Mouse (Mus musculus) limb, embryonic 10.5 days (tissue): Measurements from ENCODE around the gene Gm5414. TPM values are rescaled to one million over a fixed set of nuclear protein-coding genes. Genes with fewer than 3 reads are reported as not detected.

ENCODE experiments used
- DNase-seq: peaks from one replicate; pipeline ENCODE4 v3.0.0-alpha.2; 2017; ENCODE audit warnings: low spot score
- H3K27ac ChIP-seq: fragments of 300-500 bp; sonication (generic); 2 replicates; pipeline ENCODE4 v1.5.1; 2016; ENCODE audit warnings: mild to moderate bottlenecking
- H3K27me3 ChIP-seq: fragments of 300-500 bp; sonication (generic); 2 replicates; pipeline ENCODE4 v1.6.1; 2016; ENCODE audit warnings: low read depth, mild to moderate bottlenecking; ENCODE audit not compliant: poor library complexity, severe bottlenecking
- H3K36me3 ChIP-seq: fragments of 300-500 bp; sonication (generic); 2 replicates; pipeline ENCODE4 v1.6.1; 2016; ENCODE audit warnings: mild to moderate bottlenecking, moderate library complexity
- H3K4me1 ChIP-seq: fragments of 300-500 bp; sonication (generic); 2 replicates; pipeline ENCODE4 v1.6.1; 2016
- H3K4me3 ChIP-seq: fragments of 300-500 bp; sonication (generic); 2 replicates; pipeline ENCODE4 v1.5.1; 2016; ENCODE audit warnings: mild to moderate bottlenecking, moderate library complexity
- H3K9me3 ChIP-seq: fragments of 300-500 bp; sonication (generic); replicated peaks from 2 replicates; pipeline ENCODE4 v1.6.1; 2016; ENCODE audit warnings: mild to moderate bottlenecking
- whole genome bisulfite sequencing: fragments of 180-500 bp; shearing (Covaris S2); methylation state at CpG from one replicate; pipeline ENCODE4 v1.1.7; 2016; 5-methylcytosine and 5-hydroxymethylcytosine counted together
- microRNA-seq: library from miRNA; unstranded; fragments of <30 nt; microRNA quantifications from one replicate; pipeline ENCODE4, GENCODE M21; 2017
- polyA plus RNA-seq: library from polyadenylated mRNA; unstranded; fragments of >200 nt; fragmentation: Nextera tagmentation; extraction: Ambion mirVana; gene quantifications from 2 replicates; pipeline ENCODE4 v1.2.1, GENCODE M21; 2016

Gene Gm5414
- not detected in 2 replicates for polyA plus RNA-seq

GRCm38 (mm10) chr15:101627884-101628283, at the start of gene Gm5414:
Gene Gm5414 (minus strand): TSS chr15:101628188.
- DNase-seq: no peak
- WGBS: 81% methylated on average over 2 of the region's 2 CpGs
- no peaks in the 10 kb centered on the region for H3K9me3 ChIP-seq
- H3K4me1 ChIP-seq: no peaks in the 10 kb centered on the region
- H3K27ac ChIP-seq: no peak within 1 kb of the TSS
- H3K4me3 ChIP-seq: no peak within 1 kb of the TSS
- H3K36me3 ChIP-seq: no peaks in the 10 kb centered on the region
- H3K27me3 ChIP-seq: no peaks in the 10 kb centered on the region

- Histone ChIP-seq H3K9me3 (no peaks in the 10 kb centered on the region), H3K4me1 (no peaks in the 10 kb centered on the region), H3K27me3 (no peaks in the 10 kb centered on the region), H3K36me3 (no peaks in the 10 kb centered on the region), H3K4me3 (no peak overlapping the region), H3K27ac (no peak overlapping the region)
- WGBS: 89% methylated on average over 1 of the region's 1 CpGs
- DNase-seq: no peak
Observed at GRCm38 (mm10) chr15:101675978-101676377, 48.0 kb upstream of the Gm5414 start.

- no peak overlapping the region for H3K27ac ChIP-seq
- WGBS: 89% methylated on average over 5 of the region's 5 CpGs
- no peak for DNase-seq
- no peaks in the 10 kb centered on the region for H3K4me1 ChIP-seq
- no peaks in the 10 kb centered on the region for H3K9me3 ChIP-seq
- H3K27me3 ChIP-seq: no peaks in the 10 kb centered on the region
- H3K4me3 ChIP-seq: no peak overlapping the region
- H3K36me3 ChIP-seq: no peaks in the 10 kb centered on the region
Observed at GRCm38 (mm10) chr15:101652736-101653265, 24.8 kb upstream of the Gm5414 start.

- Histone ChIP-seq H3K27ac (no peak within 1 kb of the TSS), H3K27me3 (no peaks in the 10 kb centered on the region), H3K9me3 (no peaks in the 10 kb centered on the region), H3K4me3 (no peak within 1 kb of the TSS), H3K4me1 (no peaks in the 10 kb centered on the region), H3K36me3 (no peaks in the 10 kb centered on the region)
- 83% methylated on average over 3 of the region's 3 CpGs for WGBS
- DNase-seq: no peak
Observed at GRCm38 (mm10) chr15:101647280-101647679, 19.3 kb upstream of the Gm5414 start, which contains the start of gene Gm5478. Gene Gm5478 (minus strand): TSS chr15:101647380.

GRCm38 (mm10) chr15:101599123-101599522, 28.9 kb downstream of the Gm5414 start:
- no peaks in the 10 kb centered on the region for H3K4me1 ChIP-seq
- WGBS: 83% methylated on average over 6 of the region's 6 CpGs

GRCm38 (mm10) chr15:101588216-101588615, 39.8 kb downstream of the Gm5414 start:
- Histone ChIP-seq H3K4me1 (no peaks in the 10 kb centered on the region), H3K4me3 (no peak overlapping the region), H3K27ac (no peak overlapping the region), H3K27me3 (no peaks in the 10 kb centered on the region), H3K9me3 (no peaks in the 10 kb centered on the region), H3K36me3 (no peaks in the 10 kb centered on the region)
- DNase-seq: no peak
- WGBS: 79% methylated on average over 10 of the region's 10 CpGs

More at GRCm38 (mm10) chr15:101599123-101599522, 28.9 kb downstream of the Gm5414 start:
- no peak overlapping the region for H3K27ac ChIP-seq
- H3K9me3 ChIP-seq: no peaks in the 10 kb centered on the region
- no peak overlapping the region for H3K4me3 ChIP-seq
- H3K36me3 ChIP-seq: no peaks in the 10 kb centered on the region
- H3K27me3 ChIP-seq: no peaks in the 10 kb centered on the region
- no peak for DNase-seq

- 54% methylated on average over 2 of the region's 2 CpGs for WGBS
- Histone ChIP-seq H3K9me3 (no peaks in the 10 kb centered on the region), H3K4me3 (no peak overlapping the region), H3K27me3 (no peaks in the 10 kb centered on the region), H3K36me3 (no peaks in the 10 kb centered on the region), H3K4me1 (no peaks in the 10 kb centered on the region), H3K27ac (no peak overlapping the region)
- no peak for DNase-seq
Observed at GRCm38 (mm10) chr15:101584456-101584855, 43.5 kb downstream of the Gm5414 start.

GRCm38 (mm10) chr15:101583211-101583965, 44.6 kb downstream of the Gm5414 start:
- DNase-seq: no peak
- Histone ChIP-seq H3K4me1 (no peaks in the 10 kb centered on the region), H3K27ac (no peak overlapping the region), H3K4me3 (no peak overlapping the region), H3K27me3 (no peaks in the 10 kb centered on the region), H3K36me3 (no peaks in the 10 kb centered on the region), H3K9me3 (no peaks in the 10 kb centered on the region)
- 79% methylated on average over 8 of the region's 8 CpGs for WGBS

- Histone ChIP-seq H3K27ac (no peak overlapping the region), H3K9me3 (no peaks in the 10 kb centered on the region), H3K36me3 (no peaks in the 10 kb centered on the region), H3K27me3 (no peaks in the 10 kb centered on the region), H3K4me3 (no peak overlapping the region), H3K4me1 (no peaks in the 10 kb centered on the region)
- DNase-seq: no peak
- 87% methylated on average over 3 of the region's 3 CpGs for WGBS
Observed at GRCm38 (mm10) chr15:101581701-101582100, 46.3 kb downstream of the Gm5414 start.

- Histone ChIP-seq H3K27ac (no peak overlapping the region), H3K4me3 (no peak overlapping the region), H3K27me3 (0 out of 2 replicates have a peak, but pooled peaks cover 3% of the 10 kb centered on the region), H3K9me3 (no peaks in the 10 kb centered on the region), H3K4me1 (peaks cover 17% of the 10 kb centered on the region), H3K36me3 (no peaks in the 10 kb centered on the region)
- no peak for DNase-seq
- 88% methylated on average over 5 of the region's 5 CpGs for WGBS
Observed at GRCm38 (mm10) chr15:101575506-101575905, 52.5 kb downstream of the Gm5414 start.

Small RNA genes within 50 kb of the gene (microRNA-seq; reads per million reads assigned to microRNA genes)
- gene Gm44383 (not detected), gene Gm44479 (not detected)

Other genes with a start within 250 kb of the Gm5414 start
- 14.2 and 16.9 TPM in 2 replicates for gene Krt7, start 217.1 kb downstream of the Gm5414 start, polyA plus RNA-seq
- gene Krt87, start 189.4 kb downstream of the Gm5414 start, polyA plus RNA-seq: not detected in 2 replicates
- not detected in 2 replicates for gene Krt88, start 180.4 kb downstream of the Gm5414 start, polyA plus RNA-seq
- not detected in 2 replicates for gene Krt81, start 164.4 kb downstream of the Gm5414 start, polyA plus RNA-seq
- not detected in 2 replicates for gene Krt86, start 154.7 kb downstream of the Gm5414 start, polyA plus RNA-seq
- gene Krt83, start 136.7 kb downstream of the Gm5414 start, polyA plus RNA-seq: not detected in 2 replicates
- not detected in 2 replicates for gene Gm49425, start 110.9 kb downstream of the Gm5414 start, polyA plus RNA-seq
- not detected in 2 replicates for gene Krt84, start 95.4 kb downstream of the Gm5414 start, polyA plus RNA-seq
- not detected in 2 replicates for gene Krt82, start 77.5 kb downstream of the Gm5414 start, polyA plus RNA-seq
- gene Krt90, start 65.2 kb downstream of the Gm5414 start, polyA plus RNA-seq: 0.08 and 0.31 TPM in 2 replicates
- gene Krt75, start 54.3 kb downstream of the Gm5414 start, polyA plus RNA-seq: 0.04 and 0.10 TPM in 2 replicates
- not detected in 2 replicates for gene Gm5478, start 19.2 kb upstream of the Gm5414 start, polyA plus RNA-seq
- not detected in 2 replicates for gene Krt6b, start 52.1 kb upstream of the Gm5414 start, polyA plus RNA-seq
- 0.13 TPM in 1 of 2 replicates, not detected in the other for gene Krt6a, start 66.1 kb upstream of the Gm5414 start, polyA plus RNA-seq
- gene Krt5, start 84.7 kb upstream of the Gm5414 start, polyA plus RNA-seq: 19.1 and 40.4 TPM in 2 replicates
- gene Krt71, start 114.9 kb upstream of the Gm5414 start, polyA plus RNA-seq: not detected in 2 replicates
- gene Krt72, start 158.3 kb upstream of the Gm5414 start, polyA plus RNA-seq: not detected in 2 replicates
- gene Krt73, start 174.2 kb upstream of the Gm5414 start, polyA plus RNA-seq: not detected in 2 replicates
- not detected in 2 replicates for gene Krt2, start 190.0 kb upstream of the Gm5414 start, polyA plus RNA-seq
- gene Krt1, start 222.6 kb upstream of the Gm5414 start, polyA plus RNA-seq: 0.59 and 0.96 TPM in 2 replicates
- gene Krt77, start 241.5 kb upstream of the Gm5414 start, polyA plus RNA-seq: not detected in 2 replicates